In genomic region chr10:6032469-6032868, GRCm38 (mm10) we compare ENCODE assay signal across 13 mouse cellular contexts.
DNase-seq lines count a peak whose midpoint lies in the region.
"Had no signal": no experiment of that assay in that cellular context is flagged by ENCODE, and none has a peak within 500 bp of the region (broad histone marks: within the 10 kb centered on the region; RNA-seq: fewer than 3 reads in every experiment).

No protein-coding gene starts in this region.

- DNase-seq in 3T3-L1 (ENCODE audit: low read depth, low spot score), result peak; percentile 64
- DNase-seq in Muller cell, postnatal 12 days (ENCODE audit: inconsistent ontology term), result peak; percentile 81
- DNase-seq in lung, postnatal 4 days, result no peak
- DNase-seq in heart, adult 11 months, result no peak
- DNase-seq in frontal cortex, postnatal 14 days (ENCODE audit: low spot score in 2 of 2), result no peak
- DNase-seq: adrenal gland, adult 2 months; adrenal gland, postnatal 10 days; adrenal gland, postnatal 36 days; cerebellum, adult 11-12 months; cerebellum, adult 2 months; cerebellum, adult 9-10 months; cerebellum, postnatal 10 days; cerebellum, postnatal 25 days had no signal

Comparison
In these comparisons a context has a peak if more than half of its experiments do, and no peak if none do; other contexts are left out.
1. DNase-seq: peak in 3T3-L1 (single experiment) and Muller cell, postnatal 12 days (single experiment); none in lung, postnatal 4 days (0 of 2), heart, adult 11 months (single experiment) and frontal cortex, postnatal 14 days (0 of 2).